Mouse (Mus musculus): ENCODE measurements around the gene Eef1akmt3. TPM values are rescaled to one million over a fixed set of nuclear protein-coding genes. Genes with fewer than 3 reads are reported as not detected.

Gene Eef1akmt3
- polyA plus RNA-seq, 1 experiment from 2014 or later = 0.05 TPM

GRCm38 (mm10) chr10:127047954-127048353 lies 6.6 kb upstream of the Eef1akmt3 start, which contains the start of gene Cyp27b1:
Gene Cyp27b1, plus strand, starts transcription at chr10:127048250.
- TF ChIP-seq CTCF (IDR thresholded peaks at IDR 0.05; ENCODE audit: low read depth) (no peak), EP300 (IDR thresholded peaks at IDR 0.05; ENCODE audit: low read depth) (no peak)
- ATAC-seq = no peak
- Histone ChIP-seq H3K4me3 (ENCODE audit: low read depth, low read length) (peak within 1 kb of the TSS; percentile 17; the same call in 1 of the 2 replicates), H3K9ac (replicated peaks) (no peak within 1 kb of the TSS), H3K36me3 (replicated peaks; ENCODE audit: insufficient read depth, low read length) (peaks cover 3% of the 10 kb centered on the region; the same call in 1 of the 2 replicates), H3K4me1 (ENCODE audit: insufficient read depth) (peaks cover 13% of the 10 kb centered on the region), H3K9me3 (ENCODE audit: low read length) (no peaks in the 10 kb centered on the region), H3K27me3 (ENCODE audit: insufficient read depth, low read length) (peaks cover 44% of the 10 kb centered on the region), H3K4me2 (ENCODE audit: low read depth, low read length) (peak within 1 kb of the TSS; percentile 48), H3K27ac (ENCODE audit: low read depth) (no peak within 1 kb of the TSS)
- 31% methylated on average over 5 of the region's 5 CpGs for WGBS (ENCODE audit: insufficient replicate concordance)
- no peak for DNase-seq

DNA sequence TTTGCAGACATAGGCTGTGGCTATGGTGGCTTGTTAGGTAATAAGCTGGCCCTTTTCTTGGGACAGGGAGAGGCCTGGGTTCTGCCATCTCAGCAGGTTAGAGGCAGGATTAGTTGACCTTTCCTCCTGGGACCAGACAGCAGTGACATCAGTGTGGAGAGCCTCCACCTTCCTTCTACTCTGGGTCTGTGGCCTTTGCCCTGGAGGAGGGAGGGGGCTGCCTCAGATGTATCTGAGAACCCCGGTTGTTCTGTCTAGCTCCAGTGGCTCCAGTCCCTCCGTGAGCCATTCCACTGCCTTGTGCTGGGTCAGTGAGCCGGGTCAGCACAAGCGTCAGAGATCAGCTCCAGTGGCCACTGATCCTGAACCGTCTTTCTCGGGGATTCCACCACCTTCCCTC lies 1.9 kb upstream of the Eef1akmt3 start:
- peaks cover 3% of the 10 kb centered on the region; the same call in 1 of the 2 replicates for H3K36me3 ChIP-seq (replicated peaks; ENCODE audit: insufficient read depth, low read length)
- no peak overlapping the region for H3K4me3 ChIP-seq (ENCODE audit: low read depth, low read length)
- no peak for ATAC-seq
- peaks cover 15% of the 10 kb centered on the region for H3K27me3 ChIP-seq (ENCODE audit: insufficient read depth, low read length)
- H3K27ac ChIP-seq (ENCODE audit: low read depth) = no peak overlapping the region
- no peak for DNase-seq
- TF ChIP-seq EP300 (IDR thresholded peaks at IDR 0.05; ENCODE audit: low read depth) (no peak), CTCF (IDR thresholded peaks at IDR 0.05; ENCODE audit: low read depth) (no peak)
- peaks cover 11% of the 10 kb centered on the region for H3K4me1 ChIP-seq (ENCODE audit: insufficient read depth)
- no peak overlapping the region for H3K4me2 ChIP-seq (ENCODE audit: low read depth, low read length)
- H3K9ac ChIP-seq (replicated peaks) = no peak overlapping the region
- no peaks in the 10 kb centered on the region for H3K9me3 ChIP-seq (ENCODE audit: low read length)
- 88% methylated on average over 6 of the region's 6 CpGs for WGBS (ENCODE audit: insufficient replicate concordance)

GRCm38 (mm10) chr10:127042468-127043115 lies 1.3 kb upstream of the Eef1akmt3 start:
- Histone ChIP-seq H3K4me2 (ENCODE audit: low read depth, low read length) (peak overlapping the region; percentile 90), H3K36me3 (replicated peaks; ENCODE audit: insufficient read depth, low read length) (peaks cover 3% of the 10 kb centered on the region; the same call in 1 of the 2 replicates), H3K4me1 (ENCODE audit: insufficient read depth) (peaks cover 11% of the 10 kb centered on the region), H3K9ac (replicated peaks) (peak overlapping the region; percentile 62), H3K4me3 (ENCODE audit: low read depth, low read length) (peak overlapping the region; percentile 72), H3K27ac (ENCODE audit: low read depth) (0 out of 2 replicates have a peak overlapping the region, but pooled peaks have one; percentile 52), H3K27me3 (ENCODE audit: insufficient read depth, low read length) (peaks cover 9% of the 10 kb centered on the region), H3K9me3 (ENCODE audit: low read length) (no peaks in the 10 kb centered on the region)
- no peak for TF ChIP-seq EP300 (IDR thresholded peaks at IDR 0.05; ENCODE audit: low read depth)
- ATAC-seq (no peak; the same call in 1 of the 2 replicates), DNase-seq (no peak)
- WGBS (ENCODE audit: insufficient replicate concordance) = 12% methylated on average over 5 of the region's 5 CpGs

DNA sequence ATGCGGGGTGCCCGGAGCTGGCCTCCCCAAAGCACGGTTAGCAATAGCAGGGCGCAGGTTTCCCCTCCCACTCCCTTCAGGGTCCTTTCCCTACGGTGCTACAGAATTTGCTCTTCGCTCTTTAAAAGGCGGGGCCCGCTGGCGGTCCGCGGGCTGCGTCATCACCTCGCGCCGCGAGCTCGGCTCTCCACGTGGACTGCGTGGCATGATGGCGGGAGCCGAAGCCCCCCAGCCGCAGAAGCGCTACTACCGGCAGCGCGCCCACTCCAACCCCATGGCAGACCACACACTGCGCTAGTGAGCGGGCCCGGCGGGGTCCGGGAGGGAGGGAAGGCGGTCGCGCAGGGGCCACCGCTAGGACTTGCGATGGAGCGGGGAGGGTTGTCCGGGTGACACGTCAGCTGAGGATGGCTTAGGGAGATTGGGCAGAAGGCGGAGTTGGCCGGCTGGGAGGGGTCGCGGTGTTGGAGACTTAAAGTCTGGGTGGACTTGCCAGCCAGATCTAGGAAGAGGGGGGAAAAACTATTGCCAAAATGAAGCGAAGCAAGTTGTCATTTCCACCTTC lies 543 bp upstream of the Eef1akmt3 start:
- Histone ChIP-seq H3K36me3 (replicated peaks; ENCODE audit: insufficient read depth, low read length) (peaks cover 3% of the 10 kb centered on the region; the same call in 1 of the 2 replicates), H3K4me1 (ENCODE audit: insufficient read depth) (peaks cover 11% of the 10 kb centered on the region), H3K27ac (ENCODE audit: low read depth) (peak overlapping the region; percentile 52; the same call in 1 of the 2 replicates), H3K9me3 (ENCODE audit: low read length) (no peaks in the 10 kb centered on the region), H3K4me2 (ENCODE audit: low read depth, low read length) (peak overlapping the region; percentile 90), H3K4me3 (ENCODE audit: low read depth, low read length) (peak overlapping the region; percentile 72), H3K9ac (replicated peaks) (peak overlapping the region; percentile 62), H3K27me3 (ENCODE audit: insufficient read depth, low read length) (peaks cover 8% of the 10 kb centered on the region; the same call in 1 of the 2 replicates)
- no peak for TF ChIP-seq CTCF (IDR thresholded peaks at IDR 0.05; ENCODE audit: low read depth)
- TF ChIP-seq EP300 (IDR thresholded peaks at IDR 0.05; ENCODE audit: low read depth) = no peak
- ATAC-seq (peak; percentile 91), DNase-seq (peak; percentile 89)
- WGBS (ENCODE audit: insufficient replicate concordance) = 1% methylated on average over 44 of the region's 44 CpGs

DNA sequence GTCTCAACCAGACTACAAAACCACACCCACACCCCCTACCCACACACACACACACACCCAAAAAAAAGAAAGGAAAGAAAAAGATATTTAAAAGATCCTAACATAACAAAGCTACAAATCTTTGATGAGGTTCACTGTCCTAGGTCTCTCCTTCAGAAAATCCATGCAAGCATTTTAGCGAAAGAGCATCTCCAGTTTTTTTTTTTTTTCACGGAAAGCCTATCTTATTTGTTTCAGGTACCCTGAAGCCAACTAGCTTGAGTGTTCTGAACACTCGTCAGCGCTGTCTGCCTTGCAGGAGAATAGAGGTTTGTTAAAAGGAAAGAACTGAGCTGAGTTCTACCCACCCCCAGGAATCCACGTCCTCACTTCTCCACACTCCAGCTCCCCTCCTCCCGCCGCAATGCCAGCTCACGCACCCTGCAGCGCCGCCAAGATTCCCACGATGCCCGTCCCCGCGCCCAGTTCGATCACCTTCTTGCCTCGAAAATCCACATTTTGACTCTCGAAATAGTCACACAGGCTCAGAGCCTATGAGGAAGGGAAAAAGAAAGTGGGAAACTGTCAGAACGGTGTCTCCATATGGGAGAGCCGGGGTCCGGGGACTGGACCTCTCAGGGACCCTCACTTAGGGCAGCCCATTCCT lies 621 bp downstream of the Eef1akmt3 start:
- WGBS (ENCODE audit: insufficient replicate concordance) = 2% methylated on average over 20 of the region's 20 CpGs
- H3K9ac ChIP-seq (replicated peaks) = peak overlapping the region; percentile 62
- no peak for DNase-seq

GRCm38 (mm10) chr10:127037641-127038040 lies 3.7 kb downstream of the Eef1akmt3 start:
- DNase-seq (no peak), ATAC-seq (no peak)
- Histone ChIP-seq H3K9ac (replicated peaks) (no peak overlapping the region), H3K27ac (ENCODE audit: low read depth) (no peak overlapping the region), H3K4me3 (ENCODE audit: low read depth, low read length) (no peak overlapping the region), H3K4me1 (ENCODE audit: insufficient read depth) (peaks cover 7% of the 10 kb centered on the region), H3K36me3 (replicated peaks; ENCODE audit: insufficient read depth, low read length) (no peaks in the 10 kb centered on the region), H3K9me3 (ENCODE audit: low read length) (no peaks in the 10 kb centered on the region), H3K4me2 (ENCODE audit: low read depth, low read length) (no peak overlapping the region), H3K27me3 (ENCODE audit: insufficient read depth, low read length) (peaks cover 8% of the 10 kb centered on the region; the same call in 1 of the 2 replicates)
- WGBS (ENCODE audit: insufficient replicate concordance) = 67% methylated on average over 12 of the region's 12 CpGs
- TF ChIP-seq EP300 (IDR thresholded peaks at IDR 0.05; ENCODE audit: low read depth) (no peak), CTCF (IDR thresholded peaks at IDR 0.05; ENCODE audit: low read depth) (no peak)

More for the DNA sequence above, 621 bp downstream of the Eef1akmt3 start:
- Histone ChIP-seq H3K27ac (ENCODE audit: low read depth) (no peak overlapping the region), H3K4me3 (ENCODE audit: low read depth, low read length) (peak overlapping the region; percentile 72), H3K36me3 (replicated peaks; ENCODE audit: insufficient read depth, low read length) (peaks cover 3% of the 10 kb centered on the region; the same call in 1 of the 2 replicates), H3K4me2 (ENCODE audit: low read depth, low read length) (peak overlapping the region; percentile 90), H3K4me1 (ENCODE audit: insufficient read depth) (peaks cover 11% of the 10 kb centered on the region), H3K9me3 (ENCODE audit: low read length) (no peaks in the 10 kb centered on the region), H3K27me3 (ENCODE audit: insufficient read depth, low read length) (peaks cover 8% of the 10 kb centered on the region; the same call in 1 of the 2 replicates)
- ATAC-seq = no peak
- TF ChIP-seq CTCF (IDR thresholded peaks at IDR 0.05; ENCODE audit: low read depth) (no peak), EP300 (IDR thresholded peaks at IDR 0.05; ENCODE audit: low read depth) (no peak)

Data from liver, postnatal 0 days (tissue).